Mouse (Mus musculus) embryonic stem cell, embryonic (primary cell): ENCODE measurements around the gene Dync2h1.
"Not testable (repeated sequence)": the region's sequence is repeated elsewhere in the genome, so short reads cannot be mapped to it uniquely, and the experiment has no call there.

Experiments used
- CTCF ChIA-PET, 4 experiments: fragments of 300-600 bp in 2 of 4; fragments of 350-600 bp in 2 of 4; sonication (Branson Sonifier 250); formaldehyde crosslinking; loops; one replicate each; lab custom pipeline; 2022; ENCODE audit warnings: inconsistent platforms in 2 of 4; lab: Charles Lee
- POLR2A ChIA-PET, 4 experiments: fragments of 300-600 bp in 2 of 4; fragments of 350-600 bp in 2 of 4; sonication (Branson Sonifier 250); formaldehyde crosslinking; loops; one replicate each; lab custom pipeline; 2022; ENCODE audit warnings: antibody characterized with exemption in 4 of 4, inconsistent platforms in 1 of 4; lab: Charles Lee

Dync2h1 gene

GRCm38 (mm10) chr9:7184172-7184896 is at the start of gene Dync2h1, which contains the start of gene Dcun1d5:
Dync2h1 (minus strand) TSS chr9:7184446.
Dcun1d5 (plus strand) TSS chr9:7184520.
- ChIA-PET CTCF (no interaction called here), POLR2A (interaction anchor here in 3 of 4 experiments (0.6 to 2.2 kb wide), 13 partner anchors 8 to 107 kb away, joined by 3 to 16 read pairs (median 3); no protein-coding TSS in a partner anchor)

DNA sequence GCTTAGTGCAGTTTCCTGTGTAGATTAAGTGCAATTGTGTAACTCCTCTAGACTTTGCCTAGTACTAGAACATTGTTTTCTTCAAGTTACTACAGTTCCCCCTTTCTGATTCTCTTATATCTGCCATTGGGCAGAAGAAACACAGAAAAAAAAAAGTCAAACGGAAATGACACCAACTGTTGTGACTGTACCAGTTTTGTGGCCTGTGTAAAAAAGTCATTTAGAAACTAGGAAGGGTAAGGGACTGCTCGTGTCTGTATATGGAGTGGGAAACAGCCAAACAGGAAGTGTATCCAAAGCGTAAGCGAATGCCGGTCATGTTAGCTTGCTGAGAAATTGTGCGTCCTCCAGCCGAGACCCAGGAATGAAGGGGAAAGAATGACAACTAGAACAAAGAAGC is 37.2 kb upstream of the Dync2h1 start:
- ChIA-PET POLR2A (no interaction called here), CTCF (interaction anchor here in 1 of 4 experiments (1.6 kb wide), 1 partner anchor 374 kb away, joined by 3 read pairs; no protein-coding TSS in a partner anchor)

DNA sequence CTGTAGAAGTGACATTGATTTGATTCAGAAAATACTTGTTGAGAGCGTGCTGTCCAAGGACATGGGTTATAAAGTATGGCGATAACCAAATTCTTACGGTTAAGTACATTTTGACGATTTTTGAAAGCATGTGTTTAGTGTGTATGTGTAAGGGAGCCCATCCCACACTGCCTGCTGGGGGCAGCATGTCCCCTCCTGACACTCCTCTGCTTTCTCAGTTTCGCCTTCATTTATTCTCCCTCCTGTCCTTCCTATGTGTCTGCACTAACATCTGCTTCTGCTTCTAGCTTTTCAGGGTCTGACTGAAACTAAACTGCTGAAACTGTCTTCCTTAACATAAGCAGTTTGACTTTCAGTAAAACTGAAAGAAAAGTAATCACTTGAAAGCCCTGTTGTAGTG is 36.8 kb upstream of the Dync2h1 start:
- ChIA-PET CTCF (interaction anchor here in 1 of 4 experiments (1.6 kb wide), 1 partner anchor 375 kb away, joined by 3 read pairs; no protein-coding TSS in a partner anchor), POLR2A (no interaction called here)

DNA sequence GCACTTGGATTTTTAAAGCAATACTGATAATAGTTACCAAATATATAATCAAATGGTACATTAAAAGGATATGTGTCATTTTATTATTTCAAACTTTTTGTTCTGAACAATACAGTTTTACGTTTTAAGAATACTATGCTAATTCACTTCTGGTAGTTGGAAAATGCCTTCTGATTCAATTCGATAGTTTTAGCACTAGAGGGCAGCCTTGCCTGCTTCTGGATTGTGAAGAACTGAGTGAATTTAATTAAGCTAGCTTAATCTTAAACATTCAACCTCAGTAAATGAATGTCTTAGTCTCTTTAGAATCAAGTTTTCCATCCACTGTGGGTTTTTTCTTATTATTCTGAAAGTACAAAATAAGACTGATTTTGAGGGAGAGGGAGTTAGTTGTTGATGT is 32.0 kb upstream of the Dync2h1 start:
- CTCF ChIA-PET = interaction anchor here in 3 of 4 experiments (0.6 to 1.5 kb wide), 6 partner anchors 13 to 498 kb away, joined by 3 to 23 read pairs (median 6); no protein-coding TSS in a partner anchor
- POLR2A ChIA-PET = interaction anchor here in 1 of 4 experiments (1.3 kb wide), 1 partner anchor 31 kb away, joined by 3 read pairs; no protein-coding TSS in a partner anchor

DNA sequence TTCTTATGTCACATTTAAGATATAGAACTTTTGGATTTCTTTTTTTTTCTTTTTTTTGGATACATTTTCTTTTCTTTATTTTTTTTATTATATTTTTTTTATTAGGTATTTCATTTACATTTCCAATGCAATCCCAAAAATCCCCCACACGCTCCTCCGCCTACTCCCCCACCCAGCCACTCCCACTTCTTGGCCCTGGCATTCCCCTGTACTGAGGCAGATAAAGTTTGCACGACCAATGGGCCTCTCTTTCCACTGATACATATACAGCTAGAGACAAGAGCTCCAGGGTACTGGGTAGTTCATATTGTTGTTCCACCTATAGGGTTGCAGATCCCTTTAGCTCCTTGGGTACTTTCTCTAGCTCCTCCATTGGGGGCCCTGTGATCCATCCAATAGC is 6.4 kb upstream of the Dync2h1 start:
- POLR2A ChIA-PET, CTCF ChIA-PET: not testable (repeated sequence)

- ChIA-PET CTCF (no interaction called here), POLR2A (interaction anchor here in 3 of 4 experiments (0.6 to 2.2 kb wide), 12 partner anchors 8 to 107 kb away, joined by 3 to 16 read pairs (median 4); no protein-coding TSS in a partner anchor)
Measured at GRCm38 (mm10) chr9:7184897-7185291, 648 bp upstream of the Dync2h1 start.

DNA sequence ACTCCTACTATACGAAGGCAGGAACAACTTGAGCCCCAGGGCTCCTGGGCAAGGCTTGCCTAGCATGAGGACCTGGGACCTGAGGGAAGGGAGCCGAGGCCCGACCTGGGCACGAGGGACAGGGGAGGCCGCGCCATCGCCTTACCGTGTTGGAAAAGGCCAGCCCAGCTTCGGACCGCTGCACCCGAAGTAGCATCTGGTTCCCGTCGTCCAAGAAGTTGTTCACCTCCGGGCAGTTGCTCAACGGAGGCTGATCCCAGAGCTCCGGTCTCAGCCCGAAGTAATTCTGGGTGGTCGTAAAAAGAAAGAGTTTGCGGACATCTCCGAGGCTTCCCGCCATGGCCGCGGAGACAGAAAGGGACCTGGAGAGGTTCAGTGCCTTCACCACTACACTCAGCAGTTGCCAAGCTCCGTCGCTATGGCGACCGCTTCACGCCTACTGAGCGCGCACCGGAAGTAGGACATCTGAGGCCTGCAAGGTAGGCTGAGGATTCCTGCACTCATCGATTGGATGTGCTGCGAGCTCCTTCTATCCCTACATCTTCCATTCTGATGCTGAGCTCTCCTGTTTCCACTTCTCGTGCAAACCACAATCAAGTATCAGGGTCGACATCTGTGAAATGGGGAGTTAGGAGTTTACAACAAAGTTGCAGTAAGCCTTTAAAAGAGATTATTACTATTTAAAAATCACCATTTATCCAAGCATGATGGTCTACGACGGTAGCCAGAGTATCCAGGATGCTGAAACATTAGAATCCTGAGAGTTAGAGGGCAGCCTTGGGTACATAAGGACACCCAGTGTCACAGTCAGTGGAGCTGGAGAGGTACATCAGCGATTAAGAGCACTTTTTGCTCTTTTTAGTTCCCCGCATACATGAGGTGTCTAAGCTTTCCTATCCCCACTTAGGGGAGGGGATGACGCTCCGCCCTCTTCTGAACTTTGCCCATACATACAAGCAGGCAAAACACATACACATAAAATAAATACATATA is 7.3 kb downstream of the Dync2h1 start:
- POLR2A ChIA-PET = interaction anchor here in 3 of 4 experiments (0.8 to 3.3 kb wide), 10 partner anchors 7 to 249 kb away, joined by 3 to 16 read pairs (median 4); partner anchors contain the start of genes Dcun1d5 (in 2 of the 3) and Dync2h1 (in 2 of the 3)
- CTCF ChIA-PET = no interaction called here

GRCm38 (mm10) chr9:7173756-7174155 is 10.5 kb downstream of the Dync2h1 start:
- CTCF ChIA-PET = no interaction called here

GRCm38 (mm10) chr9:7167339-7167998 is 16.8 kb downstream of the Dync2h1 start:
- CTCF ChIA-PET = no interaction called here
- POLR2A ChIA-PET = interaction anchor here in 2 of 4 experiments (1.1 to 2.2 kb wide), 4 partner anchors 10 to 59 kb away, joined by 3 to 11 read pairs (median 4); partner anchors contain the start of genes Dcun1d5 (in 1 of the 2) and Dync2h1 (in 1 of the 2)

More at GRCm38 (mm10) chr9:7173756-7174155, 10.5 kb downstream of the Dync2h1 start:
- POLR2A ChIA-PET = interaction anchor here in 1 of 4 experiments (3.3 kb wide), 1 partner anchor 11 kb away, joined by 16 read pairs; the partner anchor contains the start of genes Dcun1d5 and Dync2h1

GRCm38 (mm10) chr9:7160688-7161087 is 23.6 kb downstream of the Dync2h1 start:
- CTCF ChIA-PET = no interaction called here
- POLR2A ChIA-PET = no interaction called here

GRCm38 (mm10) chr9:7159718-7160117 is 24.5 kb downstream of the Dync2h1 start:
- POLR2A ChIA-PET = no interaction called here
- CTCF ChIA-PET = no interaction called here

GRCm38 (mm10) chr9:7158605-7159004 is 25.6 kb downstream of the Dync2h1 start:
- CTCF ChIA-PET = no interaction called here
- POLR2A ChIA-PET = no interaction called here

- POLR2A ChIA-PET = interaction anchor here in 2 of 4 experiments (0.5 to 1.3 kb wide), 3 partner anchors 23 to 288 kb away, joined by 3 read pairs; partner anchors contain the start of gene Dcun1d5 (in 1 of the 2)
- CTCF ChIA-PET = no interaction called here
Measured at GRCm38 (mm10) chr9:7154391-7154790, 29.9 kb downstream of the Dync2h1 start.

DNA sequence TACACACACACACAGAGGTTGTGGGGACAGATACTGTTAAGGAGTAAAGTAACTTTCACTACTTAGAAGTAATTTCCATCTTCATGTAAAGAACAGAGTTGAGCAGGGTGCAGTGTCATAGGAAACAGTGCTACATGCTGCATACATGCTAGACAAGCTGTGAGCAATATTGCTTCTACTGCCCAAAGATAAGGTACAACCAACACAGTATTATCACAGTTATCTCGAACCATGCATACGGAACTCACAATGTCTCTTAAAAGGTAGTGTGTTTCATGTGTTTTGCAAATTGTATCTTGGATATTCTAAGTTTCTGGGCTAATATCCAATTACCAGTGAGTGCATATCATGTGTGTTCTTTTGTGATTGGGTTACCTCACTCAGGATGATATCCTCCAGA is 61.4 kb downstream of the Dync2h1 start:
- CTCF ChIA-PET = no interaction called here
- POLR2A ChIA-PET = no interaction called here

DNA sequence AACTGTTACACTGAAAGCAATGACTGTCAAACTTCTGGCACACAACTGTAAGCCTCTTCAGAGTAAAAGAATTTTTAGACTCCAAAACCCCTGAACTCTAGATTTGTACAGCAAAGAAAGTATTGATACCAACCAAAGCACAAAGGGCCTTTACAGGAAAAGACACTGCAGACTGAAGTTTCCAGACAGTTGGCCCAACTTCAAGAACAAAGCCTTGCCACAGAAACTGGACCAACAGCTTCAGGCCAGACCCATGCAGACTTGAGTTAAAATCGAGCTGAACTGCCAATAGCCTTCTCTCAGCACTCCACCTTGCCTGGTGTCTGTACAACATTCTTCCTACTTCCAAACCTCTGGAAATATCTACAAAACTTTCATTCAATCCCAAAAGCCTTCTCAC is 74.1 kb downstream of the Dync2h1 start:
- ChIA-PET POLR2A (no interaction called here), CTCF (interaction anchor here in 1 of 4 experiments (0.7 kb wide), 1 partner anchor 439 kb away, joined by 8 read pairs; no protein-coding TSS in a partner anchor)

GRCm38 (mm10) chr9:7101361-7101760 is 82.9 kb downstream of the Dync2h1 start:
- ChIA-PET CTCF (no interaction called here), POLR2A (no interaction called here)

GRCm38 (mm10) chr9:7074625-7075024 is 109.6 kb downstream of the Dync2h1 start:
- CTCF ChIA-PET = no interaction called here
- POLR2A ChIA-PET = no interaction called here

DNA sequence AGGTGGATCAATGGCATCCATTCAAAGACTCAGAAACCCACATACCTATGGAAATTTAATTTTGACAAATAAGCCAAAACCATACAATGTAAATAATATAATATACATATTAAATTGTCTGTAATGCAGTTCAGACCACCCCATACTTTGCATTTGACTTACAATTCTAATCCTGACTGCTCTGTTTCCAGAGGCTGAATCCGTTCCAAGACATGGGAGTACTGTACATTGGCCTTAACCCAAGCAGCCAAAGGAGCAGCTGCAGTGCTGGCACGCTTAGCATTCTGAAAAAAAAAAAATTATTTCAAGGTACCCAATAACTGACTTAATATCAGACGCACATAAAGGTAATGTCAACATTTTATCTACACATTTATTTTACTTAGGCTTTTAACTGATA is 113.4 kb downstream of the Dync2h1 start:
- ChIA-PET CTCF (interaction anchor here in 1 of 4 experiments (0.6 kb wide), 1 partner anchor 921 kb away, joined by 5 read pairs; no protein-coding TSS in a partner anchor), POLR2A (interaction anchor here in 1 of 4 experiments (0.6 kb wide), 1 partner anchor 107 kb away, joined by 3 read pairs; no protein-coding TSS in a partner anchor)
